27 mouse cellular contexts compared by ENCODE assay signal in the genomic region with DNA sequence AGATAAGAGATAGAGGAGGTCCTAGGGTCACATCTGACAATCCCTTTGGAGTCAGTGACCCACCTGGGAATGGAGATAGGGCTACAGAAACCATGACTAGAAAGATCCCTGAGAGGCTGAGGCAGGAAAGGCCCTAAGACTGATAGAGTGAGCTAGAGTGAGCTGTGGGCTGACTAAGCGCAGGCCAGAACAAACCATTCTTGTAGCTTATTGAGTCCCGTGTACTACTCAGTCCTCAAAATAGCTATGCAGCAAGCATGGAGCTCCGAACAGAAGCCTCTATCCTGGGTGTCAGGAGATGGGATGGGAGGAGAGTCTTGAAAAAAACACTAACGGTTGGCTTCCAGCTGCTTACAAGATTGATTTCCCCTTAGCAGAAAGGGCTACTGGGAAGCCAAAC.
"Had no signal": no experiment of that assay in that cellular context is flagged by ENCODE, and none has a peak within 500 bp of the region (broad histone marks: within the 10 kb centered on the region; RNA-seq: fewer than 3 reads in every experiment).

No protein-coding gene starts in this region.

- H3K27me3 ChIP-seq: embryonic facial prominence, embryonic 12.5 days; embryonic facial prominence, embryonic 13.5 days; embryonic facial prominence, embryonic 15.5 days; forebrain, embryonic 12.5 days; forebrain, embryonic 13.5 days; forebrain, embryonic 15.5 days had no signal

- H3K4me2 ChIP-seq: embryonic facial prominence, embryonic 12.5 days; embryonic facial prominence, embryonic 13.5 days; embryonic facial prominence, embryonic 15.5 days; forebrain, embryonic 12.5 days; forebrain, embryonic 13.5 days; forebrain, embryonic 15.5 days had no signal

- H3K27ac ChIP-seq: embryonic facial prominence, embryonic 10.5 days; embryonic facial prominence, embryonic 12.5 days; embryonic facial prominence, embryonic 13.5 days; embryonic facial prominence, embryonic 15.5 days; forebrain, embryonic 10.5 days; forebrain, embryonic 12.5 days; forebrain, embryonic 13.5 days; forebrain, embryonic 15.5 days; gastrocnemius, adult 2 months; heart, adult 2 months; heart, embryonic 10.5 days had no signal

- DNase-seq: cerebellum, adult 9-10 months; cerebellum, adult 9-11 months; cerebellum, postnatal 10 days; cerebellum, postnatal 14 days; cerebellum, postnatal 25 days; cerebellum, postnatal 36 days; embryo, embryonic 11 days; forebrain, postnatal 0 days; gastrocnemius, adult 2 months; gastrocnemius, postnatal 10 days; gastrocnemius, postnatal 14 days; gastrocnemius, postnatal 25 days; gastrocnemius, postnatal 36 days; heart, adult 18-20 months; heart, adult 2 months had no signal

- H3K9me3 ChIP-seq: embryonic facial prominence, embryonic 10.5 days; embryonic facial prominence, embryonic 12.5 days; embryonic facial prominence, embryonic 13.5 days; embryonic facial prominence, embryonic 15.5 days; forebrain, embryonic 10.5 days; forebrain, embryonic 12.5 days; forebrain, embryonic 13.5 days; forebrain, embryonic 15.5 days; heart, embryonic 10.5 days had no signal

- ATAC-seq: forebrain, embryonic 13.5 days; forebrain, embryonic 14.5 days; forebrain, embryonic 15.5 days; forebrain, embryonic 16.5 days; forebrain, postnatal 0 days had no signal

- H3K4me3 ChIP-seq: embryonic facial prominence, embryonic 10.5 days; embryonic facial prominence, embryonic 12.5 days; embryonic facial prominence, embryonic 13.5 days; embryonic facial prominence, embryonic 15.5 days; erythroblast, embryonic 14.5 days; forebrain, embryonic 10.5 days; forebrain, embryonic 12.5 days; forebrain, embryonic 13.5 days; forebrain, embryonic 15.5 days; gastrocnemius, adult 2 months; heart, adult 2 months; heart, embryonic 10.5 days had no signal

- H3K36me3 ChIP-seq: embryonic facial prominence, embryonic 10.5 days; embryonic facial prominence, embryonic 12.5 days; embryonic facial prominence, embryonic 13.5 days; embryonic facial prominence, embryonic 15.5 days; forebrain, embryonic 10.5 days; forebrain, embryonic 12.5 days; forebrain, embryonic 15.5 days; heart, embryonic 10.5 days had no signal

- H3K9ac ChIP-seq: embryonic facial prominence, embryonic 12.5 days; embryonic facial prominence, embryonic 13.5 days; embryonic facial prominence, embryonic 15.5 days; forebrain, embryonic 12.5 days; forebrain, embryonic 13.5 days; forebrain, embryonic 15.5 days; forebrain, postnatal 0 days had no signal
